7 mouse cellular contexts compared by ENCODE assay signal in genomic region chr14:57103711-57104105, GRCm38 (mm10). TPM values are rescaled to one million over a fixed set of nuclear protein-coding genes. Genes with fewer than 3 reads are reported as not detected.
A peak's percentile ranks its signal among the peaks of the same experiment; 100 is the strongest.
DNase-seq lines count a peak whose midpoint lies in the region; ATAC-seq and TF ChIP-seq lines count a peak whose summit lies in the region.

No protein-coding gene starts in this region.

- H3K27me3 ChIP-seq in spleen, adult 2 months (ENCODE audit: control insufficient read depth, insufficient read depth, low read length): peaks cover 16% of the 10 kb centered on the region
- peaks cover 61% of the 10 kb centered on the region for H3K27me3 ChIP-seq in embryonic facial prominence, embryonic 15.5 days
- H3K27me3 ChIP-seq in kidney, embryonic 15.5 days: peaks cover 63% of the 10 kb centered on the region
- H3K27me3 ChIP-seq in neural tube, embryonic 13.5 days: peaks cover 69% of the 10 kb centered on the region

- DNase-seq in spleen, adult 2 months (ENCODE audit: low read depth in 1 of 2, low spot score in 2 of 2): no peak
- DNase-seq in spleen, postnatal 14 days (ENCODE audit: low spot score in 2 of 2): no peak
- DNase-seq in gastrocnemius, adult 8-10 months (ENCODE audit: low spot score in 2 of 2): no peak
- DNase-seq in spleen, adult 12 weeks (ENCODE audit: low spot score): no peak

- H3K36me3 ChIP-seq in spleen, adult 2 months (ENCODE audit: control insufficient read depth, insufficient read depth, low read length): no peaks in the 10 kb centered on the region
- H3K36me3 ChIP-seq in embryonic facial prominence, embryonic 15.5 days: no peaks in the 10 kb centered on the region
- H3K36me3 ChIP-seq in kidney, embryonic 15.5 days: no peaks in the 10 kb centered on the region
- H3K36me3 ChIP-seq in neural tube, embryonic 13.5 days: no peaks in the 10 kb centered on the region

- TF ChIP-seq POLR2A in spleen, adult 2 months (IDR thresholded peaks at IDR 0.05; ENCODE audit: low read depth, low read length): no peak

- H3K4me2 ChIP-seq in embryonic facial prominence, embryonic 15.5 days (replicated peaks): peak overlapping the region; percentile 99
- peak overlapping the region; percentile 96 for H3K4me2 ChIP-seq in kidney, embryonic 15.5 days
- peak overlapping the region; percentile 100 for H3K4me2 ChIP-seq in neural tube, embryonic 13.5 days

- no peak for ATAC-seq in embryonic facial prominence, embryonic 15.5 days (ENCODE audit: insufficient number of reproducible peaks, low FRiP score, low TSS enrichment, low read depth)
- ATAC-seq in kidney, embryonic 15.5 days (replicated peaks; ENCODE audit: low FRiP score): no peak
- no peak for ATAC-seq in neural tube, embryonic 13.5 days (ENCODE audit: low read depth)

- H3K4me1 ChIP-seq in spleen, adult 2 months (ENCODE audit: control insufficient read depth, insufficient read depth, insufficient read length): no peaks in the 10 kb centered on the region; the same call in 1 of the 2 replicates
- H3K4me1 ChIP-seq in embryonic facial prominence, embryonic 15.5 days: peaks cover 15% of the 10 kb centered on the region
- H3K4me1 ChIP-seq in kidney, embryonic 15.5 days: peaks cover 24% of the 10 kb centered on the region
- peaks cover 23% of the 10 kb centered on the region for H3K4me1 ChIP-seq in neural tube, embryonic 13.5 days (replicated peaks)

- no peak for TF ChIP-seq CTCF in spleen, adult 2 months (IDR thresholded peaks at IDR 0.05; ENCODE audit: extremely low read depth, insufficient read depth, insufficient read length, insufficient replicate concordance)

- no peak overlapping the region for H3K27ac ChIP-seq in spleen, adult 2 months (ENCODE audit: insufficient read depth, low read length)
- 0 out of 2 replicates have a peak overlapping the region, but pooled peaks have one; percentile 28 for H3K27ac ChIP-seq in embryonic facial prominence, embryonic 15.5 days (replicated peaks)
- no peak overlapping the region for H3K27ac ChIP-seq in kidney, embryonic 15.5 days
- no peak overlapping the region for H3K27ac ChIP-seq in neural tube, embryonic 13.5 days (replicated peaks)

- 8% methylated on average over 22 of the region's 22 CpGs for WGBS in spleen, adult 2 months
- 1% methylated on average over 22 of the region's 22 CpGs for WGBS in embryonic facial prominence, embryonic 15.5 days
- 1% methylated on average over 22 of the region's 22 CpGs for WGBS in kidney, embryonic 15.5 days
- 2% methylated on average over 22 of the region's 22 CpGs for WGBS in neural tube, embryonic 13.5 days

- peak overlapping the region; percentile 58; the same call in 1 of the 2 replicates for H3K9ac ChIP-seq in embryonic facial prominence, embryonic 15.5 days
- H3K9ac ChIP-seq in kidney, embryonic 15.5 days: peak overlapping the region; percentile 52
- peak overlapping the region; percentile 69 for H3K9ac ChIP-seq in neural tube, embryonic 13.5 days

- no peaks in the 10 kb centered on the region for H3K9me3 ChIP-seq in embryonic facial prominence, embryonic 15.5 days (replicated peaks)
- H3K9me3 ChIP-seq in kidney, embryonic 15.5 days (replicated peaks): no peaks in the 10 kb centered on the region
- no peaks in the 10 kb centered on the region for H3K9me3 ChIP-seq in neural tube, embryonic 13.5 days

- peak overlapping the region; percentile 46; the same call in 1 of the 2 replicates for H3K4me3 ChIP-seq in spleen, adult 2 months (ENCODE audit: extremely low read depth, insufficient read depth, insufficient read length)
- H3K4me3 ChIP-seq in embryonic facial prominence, embryonic 15.5 days (replicated peaks): peak overlapping the region; percentile 61
- H3K4me3 ChIP-seq in kidney, embryonic 15.5 days (replicated peaks): peak overlapping the region; percentile 62
- peak overlapping the region; percentile 56 for H3K4me3 ChIP-seq in neural tube, embryonic 13.5 days

RNA-seq across cellular contexts. Expression of gene Gjb2, which starts 0.8 kb away (rescaled TPM):
- polyA plus RNA-seq in spleen, adult 2 months (2012; rRNA removed): 0.49 and 0.66 TPM in 2 replicates
- 53.0 and 54.3 TPM in 2 replicates for polyA plus RNA-seq in embryonic facial prominence, embryonic 15.5 days (2015; fragmentation: Nextera tagmentation; extraction: Ambion mirVana)
- polyA plus RNA-seq in kidney, embryonic 15.5 days (2015; fragmentation: Nextera tagmentation; extraction: Ambion mirVana): 4.5 and 5.1 TPM in 2 replicates
- 16.0 and 19.8 TPM in 2 replicates for polyA plus RNA-seq in neural tube, embryonic 13.5 days (2015; fragmentation: Nextera tagmentation; extraction: Ambion mirVana)
- under 1 TPM in 3 of 4 experiments, not detected in 1; 0.16 to 0.46 (median 0.24) TPM for total RNA-seq in gastrocnemius, adult 8-10 months (2022)

RNA-seq across cellular contexts. Expression of gene Gm4491, which starts 12.0 kb away (rescaled TPM):
- not detected in 2 replicates for polyA plus RNA-seq in spleen, adult 2 months (2012; rRNA removed)
- polyA plus RNA-seq in embryonic facial prominence, embryonic 15.5 days (2015; fragmentation: Nextera tagmentation; extraction: Ambion mirVana): 0.14 TPM in 1 of 2 replicates, not detected in the other
- not detected in 2 replicates for polyA plus RNA-seq in kidney, embryonic 15.5 days (2015; fragmentation: Nextera tagmentation; extraction: Ambion mirVana)
- not detected in 2 replicates for polyA plus RNA-seq in neural tube, embryonic 13.5 days (2015; fragmentation: Nextera tagmentation; extraction: Ambion mirVana)
- not detected for total RNA-seq in gastrocnemius, adult 8-10 months (2022)

RNA-seq across cellular contexts. Expression of gene Gjb6, which starts 29.7 kb away (rescaled TPM):
- polyA plus RNA-seq in spleen, adult 2 months (2012; rRNA removed): not detected in 2 replicates
- 19.4 and 24.8 TPM in 2 replicates for polyA plus RNA-seq in embryonic facial prominence, embryonic 15.5 days (2015; fragmentation: Nextera tagmentation; extraction: Ambion mirVana)
- polyA plus RNA-seq in kidney, embryonic 15.5 days (2015; fragmentation: Nextera tagmentation; extraction: Ambion mirVana): 0.44 and 0.52 TPM in 2 replicates
- polyA plus RNA-seq in neural tube, embryonic 13.5 days (2015; fragmentation: Nextera tagmentation; extraction: Ambion mirVana): 15.7 and 16.8 TPM in 2 replicates
- total RNA-seq in gastrocnemius, adult 8-10 months (2022): not detected

RNA-seq across cellular contexts. Expression of gene Gja3, which starts 45.8 kb away (rescaled TPM):
- polyA plus RNA-seq in spleen, adult 2 months (2012; rRNA removed): not detected in 2 replicates
- polyA plus RNA-seq in embryonic facial prominence, embryonic 15.5 days (2015; fragmentation: Nextera tagmentation; extraction: Ambion mirVana): 9.5 and 13.0 TPM in 2 replicates
- polyA plus RNA-seq in kidney, embryonic 15.5 days (2015; fragmentation: Nextera tagmentation; extraction: Ambion mirVana): 13.1 and 15.1 TPM in 2 replicates
- polyA plus RNA-seq in neural tube, embryonic 13.5 days (2015; fragmentation: Nextera tagmentation; extraction: Ambion mirVana): 2.5 and 3.3 TPM in 2 replicates
- under 1 TPM in 1 of 4 experiments, not detected in 3; 0.11 TPM for total RNA-seq in gastrocnemius, adult 8-10 months (2022)

Comparison
In these comparisons a context has a peak if more than half of its experiments do, and no peak if none do; other contexts are left out.
1. RNA of gene Gjb6, which starts 29.7 kb away (polyA plus RNA-seq): 19.4 to 24.8 TPM in embryonic facial prominence, embryonic 15.5 days and 15.7 to 16.8 TPM in neural tube, embryonic 13.5 days; 0.44 to 0.52 TPM in kidney, embryonic 15.5 days and not detected in spleen, adult 2 months; every median in the first group is over 10 times any median in the second.
2. Peak in every context shown above with its lines, with median percentiles within 50 percentile points of each other: H3K4me3 ChIP-seq, H3K4me2 ChIP-seq and H3K9ac ChIP-seq.